Mouse (Mus musculus) hindbrain, embryonic 16.5 days (tissue): ENCODE data around the gene Usf2. TPM values are rescaled to one million over a fixed set of nuclear protein-coding genes. Genes with fewer than 3 reads are reported as not detected.

Source experiments
- ATAC-seq: fragments of 200-750 bp; cut with Nextera tagmentation; 2 replicates; pipeline ENCODE4 v1.8.0; 2017; ENCODE audit warnings: moderate TSS enrichment, moderate library complexity
- H3K27ac ChIP-seq: fragments of 300-500 bp; sonication (generic); 2 replicates; pipeline ENCODE4 v1.5.1; 2014; ENCODE audit warnings: low read depth, mild to moderate bottlenecking, control low read depth, low read length, moderate library complexity
- H3K27me3 ChIP-seq: fragments of 300-500 bp; sonication (generic); replicated peaks from 2 replicates; pipeline ENCODE4 v1.6.1; 2014; ENCODE audit warnings: low read length; ENCODE audit not compliant: control insufficient read depth, insufficient read depth
- H3K36me3 ChIP-seq: fragments of 300-500 bp; sonication (generic); 2 replicates; pipeline ENCODE4 v1.6.1; 2014; ENCODE audit warnings: mild to moderate bottlenecking, low read length, moderate library complexity, mixed read lengths; ENCODE audit not compliant: control insufficient read depth, insufficient read depth
- H3K4me1 ChIP-seq: fragments of 300-500 bp; sonication (generic); 2 replicates; pipeline ENCODE4 v1.6.1; 2014; ENCODE audit warnings: low read depth, low read length; ENCODE audit not compliant: control insufficient read depth, insufficient read depth
- H3K4me2 ChIP-seq: fragments of 300-500 bp; sonication (generic); 2 replicates; pipeline ENCODE4 v1.6.1; 2014; ENCODE audit warnings: mild to moderate bottlenecking, low read length, control low read depth, moderate library complexity
- H3K4me3 ChIP-seq: fragments of 300-500 bp; sonication (generic); 2 replicates; pipeline ENCODE4 v1.5.1; 2014; ENCODE audit warnings: mild to moderate bottlenecking, low read length, control low read depth, moderate library complexity
- H3K9ac ChIP-seq: fragments of 300-500 bp; sonication (generic); 2 replicates; pipeline ENCODE4 v1.6.1; 2014; ENCODE audit warnings: low read depth, mild to moderate bottlenecking, control low read depth, low read length, moderate library complexity
- H3K9me3 ChIP-seq: fragments of 300-500 bp; sonication (generic); 2 replicates; pipeline ENCODE4 v1.6.1; 2014; ENCODE audit warnings: mild to moderate bottlenecking, low read length, moderate library complexity; ENCODE audit not compliant: control insufficient read depth
- WGBS: fragments of 180-500 bp; shearing (Covaris S2); extraction: QIAGEN DNeasy Blood & Tissue Kit; methylation state at CpG from one replicate; pipeline ENCODE4 v1.1.7; 2014; 5-methylcytosine and 5-hydroxymethylcytosine counted together
- polyA plus RNA-seq: library from polyadenylated mRNA; unstranded; fragments of >200 nt; fragmentation: Nextera tagmentation; extraction: Ambion mirVana; gene quantifications from 2 replicates; pipeline ENCODE4 v1.2.1, GENCODE M21; 2015

The Usf2 gene
- polyA plus RNA-seq, 1 experiment from 2014 or later: 25.7 TPM

- Histone ChIP-seq H3K27me3 (peaks cover 13% of the 10 kb centered on the region), H3K4me3 (peak within 1 kb of the TSS; percentile 35), H3K36me3 (no peaks in the 10 kb centered on the region), H3K9me3 (no peaks in the 10 kb centered on the region), H3K4me1 (peaks cover 6% of the 10 kb centered on the region; the same call in 1 of the 2 replicates), H3K4me2 (peak within 1 kb of the TSS; percentile 57), H3K9ac (peak within 1 kb of the TSS; percentile 36; the same call in 1 of the 2 replicates), H3K27ac (peak within 1 kb of the TSS; percentile 9; the same call in 1 of the 2 replicates)
- ATAC-seq: peak; percentile 74
- 0% methylated on average over 34 of the region's 37 CpGs for WGBS
Observed at GRCm38 (mm10) chr7:30973501-30974289, 17.1 kb upstream of the Usf2 start, which contains the start of gene Fam187b. TSS of gene Fam187b (plus strand) at chr7:30973790.

DNA sequence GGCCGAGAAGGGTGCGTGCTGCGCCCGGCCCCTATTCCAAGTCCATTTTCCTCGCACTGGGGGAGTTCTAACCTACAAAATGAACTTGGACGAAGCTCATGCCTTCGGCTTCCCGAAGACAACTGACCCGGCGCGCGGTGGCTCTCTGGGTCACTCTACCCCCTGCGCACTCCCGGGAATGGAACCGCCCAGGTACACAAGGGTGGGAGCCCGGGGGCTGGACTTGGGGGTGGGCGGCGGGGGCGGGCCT, 16.6 kb upstream of the Usf2 start, which contains the start of gene Lsr:
Gene Lsr (minus strand): TSS at position 214 of the 250 bp plus-strand sequence.
- ATAC-seq: peak; percentile 61; the same call in 1 of the 2 replicates
- Histone ChIP-seq H3K4me1 (peaks cover 6% of the 10 kb centered on the region; the same call in 1 of the 2 replicates), H3K27me3 (peaks cover 13% of the 10 kb centered on the region), H3K9me3 (no peaks in the 10 kb centered on the region), H3K4me3 (peak within 1 kb of the TSS; percentile 35), H3K27ac (peak within 1 kb of the TSS; percentile 9; the same call in 1 of the 2 replicates), H3K36me3 (no peaks in the 10 kb centered on the region), H3K9ac (peak within 1 kb of the TSS; percentile 36; the same call in 1 of the 2 replicates), H3K4me2 (peak within 1 kb of the TSS; percentile 57)
- WGBS: under 1% methylated on average over 19 of the region's 19 CpGs

GRCm38 (mm10) chr7:30972426-30973250, 16.0 kb upstream of the Usf2 start:
- peaks cover 6% of the 10 kb centered on the region; the same call in 1 of the 2 replicates for H3K4me1 ChIP-seq
- H3K27ac ChIP-seq: peak overlapping the region; percentile 9; the same call in 1 of the 2 replicates
- peak overlapping the region; percentile 36; the same call in 1 of the 2 replicates for H3K9ac ChIP-seq
- peak; percentile 31; the same call in 1 of the 2 replicates for ATAC-seq
- no peaks in the 10 kb centered on the region for H3K36me3 ChIP-seq
- H3K4me3 ChIP-seq: peak overlapping the region; percentile 35
- H3K4me2 ChIP-seq: peak overlapping the region; percentile 57
- H3K9me3 ChIP-seq: no peaks in the 10 kb centered on the region
- H3K27me3 ChIP-seq: peaks cover 13% of the 10 kb centered on the region
- WGBS: 4% methylated on average over 41 of the region's 41 CpGs

GRCm38 (mm10) chr7:30971901-30972300, 15.3 kb upstream of the Usf2 start:
- peaks cover 6% of the 10 kb centered on the region; the same call in 1 of the 2 replicates for H3K4me1 ChIP-seq
- whole genome bisulfite sequencing: 91% methylated on average over 15 of the region's 15 CpGs
- peaks cover 13% of the 10 kb centered on the region for H3K27me3 ChIP-seq
- no peak for ATAC-seq
- H3K4me3 ChIP-seq: no peak overlapping the region
- H3K27ac ChIP-seq: no peak overlapping the region
- no peaks in the 10 kb centered on the region for H3K36me3 ChIP-seq
- no peak overlapping the region for H3K9ac ChIP-seq
- H3K9me3 ChIP-seq: no peaks in the 10 kb centered on the region
- H3K4me2 ChIP-seq: peak overlapping the region; percentile 7; the same call in 1 of the 2 replicates

GRCm38 (mm10) chr7:30969174-30969573, 12.6 kb upstream of the Usf2 start:
- 88% methylated on average over 4 of the region's 4 CpGs for WGBS
- no peak overlapping the region for H3K4me3 ChIP-seq
- peaks cover 6% of the 10 kb centered on the region; the same call in 1 of the 2 replicates for H3K4me1 ChIP-seq
- H3K27ac ChIP-seq: no peak overlapping the region
- H3K9ac ChIP-seq: no peak overlapping the region
- H3K4me2 ChIP-seq: no peak overlapping the region
- no peaks in the 10 kb centered on the region for H3K36me3 ChIP-seq
- H3K9me3 ChIP-seq: no peaks in the 10 kb centered on the region
- H3K27me3 ChIP-seq: peaks cover 13% of the 10 kb centered on the region
- ATAC-seq: no peak; the same call in 1 of the 2 replicates

GRCm38 (mm10) chr7:30968611-30969010, 12.0 kb upstream of the Usf2 start:
- H3K27ac ChIP-seq: no peak overlapping the region
- 91% methylated on average over 8 of the region's 8 CpGs for WGBS

GRCm38 (mm10) chr7:30966657-30967056, 10.1 kb upstream of the Usf2 start:
- no peak overlapping the region for H3K4me2 ChIP-seq
- ATAC-seq: no peak
- H3K27ac ChIP-seq: no peak overlapping the region
- no peaks in the 10 kb centered on the region for H3K4me1 ChIP-seq
- no peak overlapping the region for H3K4me3 ChIP-seq
- WGBS: 90% methylated on average over 3 of the region's 3 CpGs
- H3K9me3 ChIP-seq: no peaks in the 10 kb centered on the region
- no peak overlapping the region for H3K9ac ChIP-seq
- H3K27me3 ChIP-seq: no peaks in the 10 kb centered on the region; the same call in 1 of the 2 replicates
- H3K36me3 ChIP-seq: no peaks in the 10 kb centered on the region

More at GRCm38 (mm10) chr7:30968611-30969010, 12.0 kb upstream of the Usf2 start:
- H3K9me3 ChIP-seq: no peaks in the 10 kb centered on the region
- no peaks in the 10 kb centered on the region for H3K36me3 ChIP-seq
- H3K27me3 ChIP-seq: peaks cover 12% of the 10 kb centered on the region
- H3K4me2 ChIP-seq: no peak overlapping the region
- ATAC-seq: no peak
- H3K4me3 ChIP-seq: no peak overlapping the region
- H3K9ac ChIP-seq: no peak overlapping the region
- peaks cover 5% of the 10 kb centered on the region; the same call in 1 of the 2 replicates for H3K4me1 ChIP-seq

GRCm38 (mm10) chr7:30965677-30966076, 9.1 kb upstream of the Usf2 start:
- Histone ChIP-seq H3K4me3 (no peak overlapping the region), H3K4me2 (no peak overlapping the region), H3K9ac (no peak overlapping the region), H3K9me3 (no peaks in the 10 kb centered on the region), H3K27ac (no peak overlapping the region), H3K36me3 (no peaks in the 10 kb centered on the region), H3K4me1 (no peaks in the 10 kb centered on the region), H3K27me3 (no peaks in the 10 kb centered on the region)
- ATAC-seq: no peak
- WGBS: 56% methylated on average over 13 of the region's 14 CpGs

- Histone ChIP-seq H3K27me3 (no peaks in the 10 kb centered on the region), H3K4me3 (no peak overlapping the region), H3K27ac (no peak overlapping the region), H3K4me2 (no peak overlapping the region), H3K36me3 (no peaks in the 10 kb centered on the region), H3K4me1 (no peaks in the 10 kb centered on the region), H3K9ac (no peak overlapping the region), H3K9me3 (no peaks in the 10 kb centered on the region)
- 84% methylated on average over 7 of the region's 7 CpGs for WGBS
- no peak for ATAC-seq
Observed at GRCm38 (mm10) chr7:30964366-30964765, 7.8 kb upstream of the Usf2 start.
